Comparison of ENCODE assay signal across 8 mouse cellular contexts in the genomic region with DNA sequence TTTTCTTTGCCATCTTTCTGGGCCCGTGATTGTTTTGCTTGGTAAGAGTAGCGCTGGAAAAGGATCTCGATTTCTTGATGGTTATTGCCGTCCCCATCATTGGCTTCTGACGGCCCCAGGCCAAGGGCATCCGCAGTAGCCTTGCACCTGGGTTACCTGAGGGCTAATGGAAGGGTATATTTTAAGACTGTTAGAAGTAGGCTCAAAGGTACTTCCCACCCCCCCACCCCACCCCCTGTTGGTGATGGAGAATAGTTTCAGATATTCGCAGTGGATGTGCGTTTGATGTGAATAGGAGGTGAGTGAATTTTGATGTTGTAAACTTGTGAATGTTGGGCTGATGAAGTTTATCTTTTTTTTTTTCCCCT.
DNase-seq lines count a peak whose midpoint lies in the region; ATAC-seq lines count a peak whose summit lies in the region.

No protein-coding gene starts in this region.

- WGBS in kidney, embryonic 16.5 days: under 1% methylated on average over 8 of the region's 8 CpGs
- 1% methylated on average over 8 of the region's 8 CpGs for WGBS in hindbrain, embryonic 13.5 days
- WGBS in midbrain, embryonic 15.5 days: under 1% methylated on average over 8 of the region's 8 CpGs

- H3K4me1 ChIP-seq in kidney, embryonic 16.5 days (ENCODE audit: insufficient read depth, low read length): peaks cover 25% of the 10 kb centered on the region
- H3K4me1 ChIP-seq in hindbrain, embryonic 13.5 days (replicated peaks): peaks cover 40% of the 10 kb centered on the region
- peaks cover 33% of the 10 kb centered on the region for H3K4me1 ChIP-seq in midbrain, embryonic 15.5 days

- H3K27me3 ChIP-seq in kidney, embryonic 16.5 days (ENCODE audit: insufficient read depth, low read length): no peaks in the 10 kb centered on the region
- peaks cover 3% of the 10 kb centered on the region; the same call in 1 of the 2 replicates for H3K27me3 ChIP-seq in hindbrain, embryonic 13.5 days
- H3K27me3 ChIP-seq in midbrain, embryonic 15.5 days (replicated peaks): no peaks in the 10 kb centered on the region

- peak overlapping the region; percentile 93 for H3K9ac ChIP-seq in kidney, embryonic 16.5 days (replicated peaks; ENCODE audit: low read length)
- H3K9ac ChIP-seq in hindbrain, embryonic 13.5 days: peak overlapping the region; percentile 97
- H3K9ac ChIP-seq in midbrain, embryonic 15.5 days: peak overlapping the region; percentile 91

- no peak overlapping the region for H3K27ac ChIP-seq in kidney, embryonic 16.5 days (ENCODE audit: low read length)
- peak overlapping the region; percentile 98 for H3K27ac ChIP-seq in hindbrain, embryonic 13.5 days
- peak overlapping the region; percentile 99 for H3K27ac ChIP-seq in midbrain, embryonic 15.5 days

- ATAC-seq in kidney, embryonic 16.5 days (ENCODE audit: low FRiP score, low TSS enrichment): no peak
- no peak for ATAC-seq in hindbrain, embryonic 13.5 days (ENCODE audit: low FRiP score)
- no peak for ATAC-seq in midbrain, embryonic 15.5 days (replicated peaks)

- H3K4me3 ChIP-seq in kidney, embryonic 16.5 days (ENCODE audit: low read length): peak overlapping the region; percentile 84
- H3K4me3 ChIP-seq in hindbrain, embryonic 13.5 days: peak overlapping the region; percentile 89
- H3K4me3 ChIP-seq in midbrain, embryonic 15.5 days: peak overlapping the region; percentile 85

- DNase-seq in kidney, adult 9 months: no peak
- peak; percentile 53 for DNase-seq in NIH3T3 (ENCODE audit: low read depth)
- DNase-seq in gastrocnemius, adult 18-20 months (ENCODE audit: low spot score): no peak
- no peak for DNase-seq in cerebellum, postnatal 36 days
- no peak for DNase-seq in lung, postnatal 4 days

- H3K9me3 ChIP-seq in kidney, embryonic 16.5 days (ENCODE audit: low read length): no peaks in the 10 kb centered on the region
- no peaks in the 10 kb centered on the region for H3K9me3 ChIP-seq in hindbrain, embryonic 13.5 days
- H3K9me3 ChIP-seq in midbrain, embryonic 15.5 days: no peaks in the 10 kb centered on the region

- H3K4me2 ChIP-seq in kidney, embryonic 16.5 days (replicated peaks; ENCODE audit: low read depth, low read length): peak overlapping the region; percentile 98
- H3K4me2 ChIP-seq in hindbrain, embryonic 13.5 days: peak overlapping the region; percentile 77
- H3K4me2 ChIP-seq in midbrain, embryonic 15.5 days: peak overlapping the region; percentile 70

- no peaks in the 10 kb centered on the region for H3K36me3 ChIP-seq in kidney, embryonic 16.5 days (ENCODE audit: insufficient read depth, low read length)
- no peaks in the 10 kb centered on the region for H3K36me3 ChIP-seq in hindbrain, embryonic 13.5 days
- no peaks in the 10 kb centered on the region for H3K36me3 ChIP-seq in midbrain, embryonic 15.5 days (replicated peaks)
